Mouse (Mus musculus) embryonic facial prominence, embryonic 15.5 days (tissue): ENCODE measurements around the gene Insrr. TPM values are rescaled to one million over a fixed set of nuclear protein-coding genes. Genes with fewer than 3 reads are reported as not detected.

Experiments
- ATAC-seq: fragments of 200-750 bp; cut with Nextera tagmentation; 2 replicates; pipeline ENCODE4 v1.8.0; 2017; ENCODE audit warnings: low read depth, moderate TSS enrichment; ENCODE audit not compliant: insufficient number of reproducible peaks, low FRiP score, low TSS enrichment
- H3K27ac ChIP-seq: fragments of 300-500 bp; sonication (generic); replicated peaks from 2 replicates; pipeline ENCODE4 v1.5.1; 2015; ENCODE audit warnings: mild to moderate bottlenecking, inconsistent platforms
- H3K27me3 ChIP-seq: fragments of 300-500 bp; sonication (generic); 2 replicates; pipeline ENCODE4 v1.6.1; 2015; ENCODE audit warnings: inconsistent platforms
- H3K36me3 ChIP-seq: fragments of 300-500 bp; sonication (generic); 2 replicates; pipeline ENCODE4 v1.6.1; 2015; ENCODE audit warnings: mild to moderate bottlenecking, inconsistent platforms
- H3K4me1 ChIP-seq: fragments of 300-500 bp; sonication (generic); 2 replicates; pipeline ENCODE4 v1.6.1; 2015; ENCODE audit warnings: inconsistent platforms
- H3K4me2 ChIP-seq: fragments of 300-500 bp; sonication (generic); replicated peaks from 2 replicates; pipeline ENCODE4 v1.6.1; 2015; ENCODE audit warnings: mild to moderate bottlenecking, inconsistent platforms
- H3K4me3 ChIP-seq: fragments of 300-500 bp; sonication (generic); replicated peaks from 2 replicates; pipeline ENCODE4 v1.5.1; 2015; ENCODE audit warnings: mild to moderate bottlenecking, inconsistent platforms
- H3K9ac ChIP-seq: fragments of 300-500 bp; sonication (generic); 2 replicates; pipeline ENCODE4 v1.6.1; 2015; ENCODE audit warnings: inconsistent platforms
- H3K9me3 ChIP-seq: fragments of 300-500 bp; sonication (generic); replicated peaks from 2 replicates; pipeline ENCODE4 v1.6.1; 2016; ENCODE audit warnings: inconsistent platforms
- WGBS: fragments of 180-500 bp; shearing (Covaris S2); methylation state at CpG from one replicate; pipeline ENCODE4 v1.1.7; 2015; 5-methylcytosine and 5-hydroxymethylcytosine counted together
- polyA plus RNA-seq: library from polyadenylated mRNA; unstranded; fragments of >200 nt; fragmentation: Nextera tagmentation; extraction: Ambion mirVana; gene quantifications from 2 replicates; pipeline ENCODE4 v1.2.1, GENCODE M21; 2015

Gene Insrr
- polyA plus RNA-seq, 1 experiment from 2014 or later: 0.47 TPM

DNA sequence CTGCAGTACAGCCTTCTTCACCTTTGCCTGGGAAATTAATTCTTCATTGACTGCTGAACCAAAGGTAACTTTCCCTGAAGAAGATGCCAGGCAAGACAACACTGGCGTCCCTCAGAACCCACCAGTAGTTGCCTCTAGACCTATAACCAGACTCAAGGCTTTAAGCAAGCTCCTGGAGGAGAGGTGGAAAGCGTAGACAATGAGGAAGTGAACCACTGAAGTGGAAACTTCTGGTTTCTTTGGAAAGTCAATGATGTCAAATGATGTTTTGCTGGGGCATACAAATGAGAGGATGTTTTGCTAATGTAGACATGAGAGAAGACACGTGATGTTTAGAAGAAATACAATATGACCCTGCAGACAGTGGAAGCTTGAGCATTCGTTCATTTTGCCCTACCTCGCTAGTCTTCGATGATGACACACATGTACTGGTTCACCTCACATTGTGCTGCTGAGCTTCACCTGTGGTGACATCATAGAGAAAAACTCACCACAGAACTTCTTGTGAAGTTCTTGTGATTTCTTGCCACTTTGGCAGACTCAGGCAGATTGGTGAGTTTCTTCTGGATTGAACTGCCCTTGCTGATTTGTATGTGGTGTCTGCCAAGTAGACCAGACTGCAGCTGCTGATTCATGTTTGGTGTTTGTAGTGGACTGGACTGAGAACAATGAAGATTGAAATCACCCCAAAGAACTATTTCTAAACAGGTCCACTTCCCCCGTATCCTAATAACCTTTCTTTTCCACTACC is 35.5 kb downstream of the Insrr start:
- WGBS: 80% methylated on average over 7 of the region's 7 CpGs
- H3K9ac ChIP-seq: no peak overlapping the region
- no peak overlapping the region for H3K27ac ChIP-seq
- H3K27me3 ChIP-seq: peaks cover 3% of the 10 kb centered on the region; the same call in 1 of the 2 replicates
- no peak overlapping the region for H3K4me3 ChIP-seq
- H3K9me3 ChIP-seq: no peaks in the 10 kb centered on the region
- H3K36me3 ChIP-seq: no peaks in the 10 kb centered on the region
- no peak for ATAC-seq
- no peaks in the 10 kb centered on the region for H3K4me1 ChIP-seq
- no peak overlapping the region for H3K4me2 ChIP-seq

GRCm38 (mm10) chr3:87833482-87833881 is 36.7 kb downstream of the Insrr start:
- no peak overlapping the region for H3K4me2 ChIP-seq
- H3K4me3 ChIP-seq: no peak overlapping the region
- H3K9me3 ChIP-seq: no peaks in the 10 kb centered on the region
- no peaks in the 10 kb centered on the region for H3K36me3 ChIP-seq
- no peaks in the 10 kb centered on the region for H3K4me1 ChIP-seq
- 56% methylated on average over 5 of the region's 5 CpGs for WGBS
- peaks cover 3% of the 10 kb centered on the region; the same call in 1 of the 2 replicates for H3K27me3 ChIP-seq
- H3K27ac ChIP-seq: no peak overlapping the region
- no peak for ATAC-seq
- H3K9ac ChIP-seq: no peak overlapping the region

DNA sequence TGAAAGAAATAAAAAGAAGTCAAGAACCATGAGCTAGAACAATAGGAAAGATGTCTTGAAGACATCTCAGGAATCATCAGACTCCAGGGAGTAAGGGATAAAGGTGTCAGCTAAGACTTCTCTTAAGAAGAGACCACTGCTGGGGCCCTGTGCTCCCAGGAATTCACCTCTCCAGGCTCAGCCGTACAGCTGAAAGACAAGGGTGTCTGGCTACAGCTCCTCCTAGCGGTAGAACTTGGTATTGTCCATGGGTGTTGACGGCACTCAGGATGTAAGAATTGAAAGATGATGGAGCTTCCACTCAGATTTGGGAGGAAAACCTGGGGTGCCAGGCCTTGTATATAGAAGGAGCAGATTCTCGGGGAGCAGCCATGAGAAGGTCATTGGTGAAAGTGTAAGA is 41.9 kb downstream of the Insrr start:
- no peak overlapping the region for H3K9ac ChIP-seq
- ATAC-seq: no peak

DNA sequence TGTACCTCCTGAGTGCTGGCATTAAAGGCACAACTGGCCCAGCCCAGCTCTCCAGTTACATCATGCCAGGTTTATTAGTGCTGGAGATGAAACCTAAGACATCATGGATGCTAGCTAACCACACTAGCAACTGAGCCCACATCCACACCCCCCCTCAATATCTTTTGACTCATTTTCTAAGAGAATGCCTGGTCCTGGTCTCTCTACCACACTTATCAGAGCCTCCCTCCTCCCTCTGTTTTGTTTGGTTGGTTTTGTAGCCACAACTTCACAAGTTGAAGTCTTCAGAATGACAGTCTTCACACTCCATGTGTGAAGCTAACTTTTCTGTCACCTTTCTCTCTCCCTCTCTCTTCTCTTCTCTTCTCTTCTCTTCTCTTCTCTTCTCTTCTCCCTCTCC is 44.1 kb downstream of the Insrr start:
- Histone ChIP-seq H3K9ac (no peak overlapping the region), H3K27me3 (0 out of 2 replicates have a peak, but pooled peaks cover 2% of the 10 kb centered on the region), H3K4me1 (no peaks in the 10 kb centered on the region), H3K4me3 (no peak overlapping the region), H3K4me2 (no peak overlapping the region), H3K9me3 (no peaks in the 10 kb centered on the region), H3K36me3 (no peaks in the 10 kb centered on the region), H3K27ac (no peak overlapping the region)
- no peak for ATAC-seq

More for the DNA sequence above, 41.9 kb downstream of the Insrr start:
- Histone ChIP-seq H3K9me3 (no peaks in the 10 kb centered on the region), H3K4me2 (no peak overlapping the region), H3K4me3 (no peak overlapping the region), H3K4me1 (no peaks in the 10 kb centered on the region), H3K27me3 (0 out of 2 replicates have a peak, but pooled peaks cover 2% of the 10 kb centered on the region), H3K27ac (no peak overlapping the region), H3K36me3 (no peaks in the 10 kb centered on the region)
- WGBS: 2% methylated on average over 4 of the region's 4 CpGs

DNA sequence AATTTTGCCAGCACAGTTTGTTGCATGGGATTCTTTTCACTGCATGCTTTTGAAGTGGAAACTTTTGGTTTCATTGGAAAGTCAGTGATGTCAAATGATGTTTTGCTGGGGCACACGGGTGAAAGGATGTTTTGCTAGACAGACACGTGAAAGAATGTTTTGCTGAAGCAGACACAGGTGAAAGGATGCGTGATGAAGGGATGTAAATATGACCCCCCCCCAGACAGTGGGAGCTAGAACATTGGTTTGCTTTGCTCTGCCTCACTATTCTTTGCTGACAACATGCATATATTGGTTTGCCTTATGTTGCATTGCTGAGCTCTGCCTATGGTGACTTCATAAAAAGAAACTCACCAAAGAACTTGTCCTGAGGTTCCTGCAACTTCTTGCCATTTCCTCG is 48.2 kb downstream of the Insrr start:
- Histone ChIP-seq H3K27ac (no peak overlapping the region), H3K4me1 (no peaks in the 10 kb centered on the region), H3K9ac (no peak overlapping the region), H3K4me3 (no peak overlapping the region), H3K9me3 (no peaks in the 10 kb centered on the region), H3K4me2 (no peak overlapping the region), H3K36me3 (no peaks in the 10 kb centered on the region), H3K27me3 (no peaks in the 10 kb centered on the region)
- no peak for ATAC-seq
- 66% methylated on average over 4 of the region's 4 CpGs for WGBS

GRCm38 (mm10) chr3:87846186-87846585 is 49.4 kb downstream of the Insrr start:
- H3K9me3 ChIP-seq: no peaks in the 10 kb centered on the region
- H3K4me2 ChIP-seq: no peak overlapping the region
- no peak for ATAC-seq
- no peak overlapping the region for H3K9ac ChIP-seq
- no peaks in the 10 kb centered on the region for H3K36me3 ChIP-seq
- no peak overlapping the region for H3K4me3 ChIP-seq
- no peaks in the 10 kb centered on the region for H3K4me1 ChIP-seq
- H3K27ac ChIP-seq: no peak overlapping the region
- no peaks in the 10 kb centered on the region for H3K27me3 ChIP-seq
- 64% methylated on average over 4 of the region's 4 CpGs for WGBS

DNA sequence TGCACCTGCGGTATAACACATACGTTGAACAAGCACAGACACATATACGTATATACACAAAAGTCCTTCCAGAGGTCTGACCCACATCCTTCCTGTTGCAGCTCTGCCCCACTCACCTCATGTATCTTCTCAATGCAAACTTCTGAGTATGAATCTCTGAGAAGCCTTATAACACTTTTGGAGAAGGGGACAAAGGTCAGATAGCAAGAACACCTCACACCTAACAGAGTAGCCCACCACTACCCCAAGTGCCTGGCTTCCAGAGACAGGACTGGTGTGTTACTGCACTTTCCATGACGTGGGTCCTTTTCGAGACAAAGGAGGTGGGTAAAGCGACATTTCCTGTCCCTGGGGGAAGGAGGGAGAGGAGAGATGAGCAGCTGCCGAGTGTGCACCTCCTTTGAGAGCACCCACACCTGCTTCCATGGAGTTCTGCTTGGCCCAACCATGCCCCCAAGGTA is 49.9 kb downstream of the Insrr start, which contains the start of gene Sh2d2a:
Sh2d2a (plus strand) TSS at position 106 of the 461 bp plus-strand sequence.
- H3K9ac ChIP-seq: no peak within 1 kb of the TSS
- H3K27ac ChIP-seq: no peak within 1 kb of the TSS
- 63% methylated on average over 7 of the region's 7 CpGs for WGBS
- H3K27me3 ChIP-seq: no peaks in the 10 kb centered on the region
- H3K4me2 ChIP-seq: no peak within 1 kb of the TSS
- no peaks in the 10 kb centered on the region for H3K9me3 ChIP-seq
- ATAC-seq: no peak
- no peaks in the 10 kb centered on the region for H3K36me3 ChIP-seq
- H3K4me1 ChIP-seq: no peaks in the 10 kb centered on the region
- no peak within 1 kb of the TSS for H3K4me3 ChIP-seq

DNA sequence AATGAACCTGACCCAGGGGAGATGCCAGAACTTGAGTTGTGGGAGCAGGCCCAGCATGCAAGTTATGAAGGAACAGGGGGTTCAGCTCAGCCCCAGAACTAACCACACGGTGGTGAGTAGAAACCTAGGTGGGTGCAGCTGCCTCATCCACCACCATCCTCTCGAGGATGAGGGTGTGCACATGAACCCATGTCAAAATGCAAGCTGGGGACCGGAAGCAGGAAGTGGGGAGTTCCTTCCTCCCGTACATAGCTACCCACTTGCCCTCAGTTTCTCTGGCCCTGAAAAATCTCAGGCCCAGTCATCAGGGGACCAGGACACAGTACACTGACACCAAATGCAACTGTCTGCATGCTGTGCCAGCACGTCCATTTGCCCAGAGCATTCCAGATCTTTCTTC is 50.9 kb downstream of the Insrr start:
- no peak overlapping the region for H3K4me2 ChIP-seq
- H3K9me3 ChIP-seq: no peaks in the 10 kb centered on the region
- no peaks in the 10 kb centered on the region for H3K4me1 ChIP-seq
- H3K4me3 ChIP-seq: no peak overlapping the region
- no peak for ATAC-seq
- no peaks in the 10 kb centered on the region for H3K36me3 ChIP-seq
- no peak overlapping the region for H3K9ac ChIP-seq
- WGBS: 71% methylated on average over 5 of the region's 5 CpGs
- no peak overlapping the region for H3K27ac ChIP-seq
- no peaks in the 10 kb centered on the region for H3K27me3 ChIP-seq

DNA sequence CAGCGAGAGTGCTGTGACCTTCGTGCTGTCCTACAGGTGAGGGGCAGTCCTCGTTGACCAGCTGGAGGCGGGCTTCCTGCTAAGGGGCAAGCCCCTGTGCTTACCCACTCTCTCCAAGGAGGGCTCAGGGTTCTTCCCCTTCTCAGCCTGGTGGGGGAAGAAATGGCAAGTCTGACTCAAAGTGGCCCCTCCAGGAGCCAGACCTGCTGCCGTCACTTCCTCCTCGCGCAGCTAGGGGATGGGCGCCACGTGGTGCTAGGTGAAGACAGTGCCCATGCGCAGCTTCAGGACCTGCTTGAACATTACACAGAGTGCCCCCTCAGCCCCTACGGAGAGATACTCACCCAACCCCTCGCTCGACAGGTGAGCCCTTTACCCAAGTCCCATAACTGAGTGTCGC is 52.4 kb downstream of the Insrr start:
- ATAC-seq: no peak
- Histone ChIP-seq H3K9me3 (no peaks in the 10 kb centered on the region), H3K9ac (no peak overlapping the region), H3K4me3 (no peak overlapping the region), H3K4me2 (no peak overlapping the region), H3K36me3 (no peaks in the 10 kb centered on the region), H3K27me3 (no peaks in the 10 kb centered on the region), H3K4me1 (0 out of 2 replicates have a peak, but pooled peaks cover 3% of the 10 kb centered on the region), H3K27ac (no peak overlapping the region)
- WGBS: 81% methylated on average over 14 of the region's 14 CpGs

DNA sequence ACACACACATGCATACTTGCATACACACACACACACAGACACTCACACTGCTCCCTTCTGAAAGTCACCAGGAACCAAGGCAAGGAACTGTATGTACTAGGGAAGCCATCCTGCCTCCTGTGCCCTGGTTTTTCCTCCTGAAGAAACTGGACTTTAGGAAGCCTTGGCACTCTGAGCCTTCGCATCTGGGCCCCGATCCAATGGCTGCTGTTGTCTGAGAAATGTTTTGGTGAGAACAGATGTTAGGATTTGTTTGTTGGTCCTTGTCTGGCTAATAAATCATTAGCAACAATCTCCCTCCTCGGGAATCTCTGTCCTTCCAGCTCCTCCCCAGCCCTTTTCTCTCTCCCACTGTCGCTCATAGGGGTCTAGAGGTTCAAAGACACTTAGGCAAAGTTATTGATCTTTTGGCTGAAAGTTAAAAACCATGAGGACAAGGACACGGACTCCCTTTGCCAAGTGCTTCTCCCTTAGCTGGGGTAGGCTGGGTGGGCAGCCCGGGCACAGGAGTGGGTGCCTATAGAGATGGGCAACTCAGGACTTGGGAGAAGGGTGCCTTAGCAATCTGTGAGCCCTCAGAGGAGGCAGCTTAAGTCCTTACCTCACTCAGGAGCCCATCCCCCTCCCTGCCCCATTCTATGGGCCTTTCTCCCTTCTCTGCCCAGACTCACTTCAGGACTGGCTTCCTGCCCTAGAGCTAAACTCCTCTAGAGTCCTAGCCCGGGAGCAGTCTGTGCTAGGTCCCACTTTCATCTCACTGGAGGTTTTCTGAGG is 58.2 kb downstream of the Insrr start:
- Histone ChIP-seq H3K4me3 (no peak overlapping the region), H3K4me1 (0 out of 2 replicates have a peak, but pooled peaks cover 8% of the 10 kb centered on the region), H3K9me3 (no peaks in the 10 kb centered on the region), H3K27ac (no peak overlapping the region), H3K4me2 (no peak overlapping the region), H3K9ac (no peak overlapping the region), H3K36me3 (peaks cover 38% of the 10 kb centered on the region), H3K27me3 (no peaks in the 10 kb centered on the region)
- no peak for ATAC-seq
- 56% methylated on average over 7 of the region's 7 CpGs for WGBS

GRCm38 (mm10) chr3:87855936-87856335 is 59.2 kb downstream of the Insrr start:
- Histone ChIP-seq H3K4me2 (no peak overlapping the region), H3K9ac (no peak overlapping the region), H3K9me3 (no peaks in the 10 kb centered on the region), H3K4me3 (no peak overlapping the region), H3K4me1 (0 out of 2 replicates have a peak, but pooled peaks cover 8% of the 10 kb centered on the region), H3K36me3 (peaks cover 45% of the 10 kb centered on the region), H3K27me3 (no peaks in the 10 kb centered on the region), H3K27ac (0 out of 2 replicates have a peak overlapping the region, but pooled peaks have one; percentile 2)
- ATAC-seq: no peak
- 71% methylated on average over 8 of the region's 8 CpGs for WGBS
